Mouse (Mus musculus) limb, embryonic 14.5 days (tissue): Measurements from ENCODE around the gene Esyt2. TPM values are rescaled to one million over a fixed set of nuclear protein-coding genes. Genes with fewer than 3 reads are reported as not detected.
"Not testable (repeated sequence)": the region's sequence is repeated elsewhere in the genome, so short reads cannot be mapped to it uniquely, and the experiment has no call there.

Source experiments
- ATAC-seq: fragments of 200-750 bp; cut with Nextera tagmentation; 2 replicates; pipeline ENCODE4 v1.8.0; 2017; ENCODE audit warnings: low read depth, moderate number of reproducible peaks, moderate TSS enrichment; ENCODE audit not compliant: low FRiP score
- DNase-seq: peaks from one replicate; pipeline ENCODE4 v3.0.0-alpha.2; 2015; ENCODE audit warnings: low spot score
- H3K27ac ChIP-seq: fragments of 300-500 bp; sonication (generic); replicated peaks from 2 replicates; pipeline ENCODE4 v1.5.1; 2014; ENCODE audit warnings: low read depth, mild to moderate bottlenecking, low read length, moderate library complexity, mixed read lengths
- H3K27me3 ChIP-seq: fragments of 300-500 bp; sonication (generic); 2 replicates; pipeline ENCODE4 v1.6.1; 2014; ENCODE audit warnings: low read length, mixed read lengths; ENCODE audit not compliant: control insufficient read depth, insufficient read depth
- H3K36me3 ChIP-seq: fragments of 300-500 bp; sonication (generic); 2 replicates; pipeline ENCODE4 v1.6.1; 2014; ENCODE audit warnings: mild to moderate bottlenecking, low read length, moderate library complexity, mixed read lengths; ENCODE audit not compliant: control insufficient read depth, insufficient read depth
- H3K4me1 ChIP-seq: fragments of 300-500 bp; sonication (generic); 2 replicates; pipeline ENCODE4 v1.6.1; 2014; ENCODE audit warnings: antibody characterized with exemption, low read length, mixed read lengths; ENCODE audit not compliant: control insufficient read depth, insufficient read depth
- H3K4me2 ChIP-seq: fragments of 300-500 bp; sonication (generic); replicated peaks from 2 replicates; pipeline ENCODE4 v1.6.1; 2014; ENCODE audit warnings: low read depth, mild to moderate bottlenecking, low read length, moderate library complexity; ENCODE audit not compliant: severe bottlenecking
- H3K4me3 ChIP-seq: fragments of 300-500 bp; sonication (generic); replicated peaks from 2 replicates; pipeline ENCODE4 v1.5.1; 2014; ENCODE audit warnings: low read length
- H3K9ac ChIP-seq: fragments of 300-500 bp; sonication (generic); 2 replicates; pipeline ENCODE4 v1.6.1; 2014; ENCODE audit warnings: mild to moderate bottlenecking, low read depth, low read length, moderate library complexity; ENCODE audit not compliant: severe bottlenecking
- H3K9me3 ChIP-seq: fragments of 300-500 bp; sonication (generic); 2 replicates; pipeline ENCODE4 v1.6.1; 2016; ENCODE audit warnings: low read length; ENCODE audit not compliant: control insufficient read depth
- POLR2A ChIP-seq: fragments of 200-500 bp; IDR thresholded peaks from 2 replicates; pipeline ENCODE4 v1.8.0; 2012; ENCODE audit warnings: inconsistent platforms, mild to moderate bottlenecking, moderate library complexity, borderline replicate concordance; ENCODE audit not compliant: insufficient read depth, insufficient read length; ENCODE audit errors: extremely low read depth
- WGBS: fragments of 180-500 bp; shearing (Covaris S2); extraction: QIAGEN DNeasy Blood & Tissue Kit; methylation state at CpG from one replicate; pipeline ENCODE4 v1.1.7; 2014; 5-methylcytosine and 5-hydroxymethylcytosine counted together
- polyA plus RNA-seq, 2 experiments: library from polyadenylated mRNA; depleted of rRNA in 1 of 2; stranded (reverse) in 1 of 2; unstranded in 1 of 2; fragments of >200 nt; fragmentation: Nextera tagmentation in 1 of 2; extraction: Ambion mirVana in 1 of 2; gene quantifications; 2 replicates each; pipeline versions ENCODE4 v1.2.1 to v1.2.3; 2012 to 2014

Gene Esyt2
- polyA plus RNA-seq, 2 experiments = 15.9 to 29.7 TPM

DNA sequence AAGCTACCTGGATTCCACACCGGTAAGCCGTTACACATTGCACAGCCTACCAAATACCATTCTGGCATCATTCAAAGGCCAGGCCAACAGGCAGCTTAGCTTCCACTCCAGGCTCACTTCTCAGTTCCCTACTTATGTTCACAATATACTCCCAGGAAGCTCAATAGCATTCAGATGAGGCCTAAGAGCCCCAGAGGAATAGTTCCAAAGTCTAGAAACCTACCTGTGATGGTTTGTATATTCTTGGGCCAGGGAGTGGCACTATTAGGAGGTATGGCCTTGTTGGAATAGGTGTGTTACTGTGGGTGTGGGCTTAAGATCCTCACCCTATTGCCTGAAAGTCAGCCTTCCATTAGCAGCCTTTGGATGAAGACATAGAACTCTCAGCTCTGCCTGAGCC lies 9.9 kb upstream of the Esyt2 start:
- no peak overlapping the region for H3K4me3 ChIP-seq
- H3K27ac ChIP-seq = no peak overlapping the region
- TF ChIP-seq POLR2A = no peak
- WGBS = 98% methylated on average over 2 of the region's 2 CpGs
- no peaks in the 10 kb centered on the region for H3K27me3 ChIP-seq
- no peak overlapping the region for H3K9ac ChIP-seq
- H3K9me3 ChIP-seq = no peaks in the 10 kb centered on the region
- H3K4me2 ChIP-seq = no peak overlapping the region
- H3K4me1 ChIP-seq = no peaks in the 10 kb centered on the region
- DNase-seq = no peak
- H3K36me3 ChIP-seq = no peaks in the 10 kb centered on the region
- ATAC-seq = no peak

DNA sequence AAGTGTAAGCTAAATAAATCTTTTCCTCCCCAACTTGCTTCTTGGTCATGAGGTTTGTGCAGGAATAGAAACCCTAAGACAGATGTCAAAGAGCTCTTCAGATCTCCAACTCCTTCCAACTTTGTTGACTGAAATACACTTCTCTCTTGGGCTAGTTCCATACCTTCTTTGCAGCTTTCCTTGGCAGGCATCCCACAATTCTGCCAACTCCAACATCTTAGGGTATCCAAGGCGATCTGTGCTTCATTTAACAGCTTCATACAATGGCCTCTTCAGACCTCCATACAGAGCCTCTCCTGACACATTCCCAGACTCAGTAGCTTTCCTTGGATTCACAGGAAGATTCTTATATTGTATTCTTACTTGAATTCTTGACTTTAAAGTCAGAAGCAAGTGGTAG lies 7.3 kb upstream of the Esyt2 start:
- WGBS = 53% methylated on average over 1 of the region's 1 CpGs
- H3K9ac ChIP-seq = no peak overlapping the region

DNA sequence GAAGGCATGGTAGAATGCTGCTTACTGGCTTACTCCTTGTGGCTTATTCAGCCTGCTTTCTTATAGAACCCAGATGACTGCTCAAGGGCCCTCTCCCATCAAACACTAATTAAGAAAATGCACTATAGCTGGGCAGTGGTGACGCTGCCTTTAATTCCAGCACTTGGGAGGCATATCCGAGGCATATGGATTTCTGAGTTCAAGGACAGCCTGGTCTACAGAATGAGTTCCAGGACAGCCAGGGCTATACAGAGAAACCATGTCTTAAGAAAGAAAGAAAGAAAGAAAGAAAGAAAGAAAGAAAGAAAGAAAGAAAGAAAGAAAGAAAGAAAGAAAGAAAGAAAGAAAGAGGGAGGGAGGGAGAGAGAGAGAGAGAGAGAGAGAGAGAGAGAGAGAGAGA lies 5.9 kb upstream of the Esyt2 start, which contains the start of gene Gm11027:
TSS of gene Gm11027 (plus strand) at position 301 of the 400 bp plus-strand sequence.
- H3K9me3 ChIP-seq, H3K27me3 ChIP-seq, ATAC-seq, H3K36me3 ChIP-seq, DNase-seq, H3K27ac ChIP-seq, H3K4me2 ChIP-seq, H3K4me3 ChIP-seq, H3K4me1 ChIP-seq, H3K9ac ChIP-seq: not testable (repeated sequence)
- WGBS = 74% methylated on average over 2 of the region's 2 CpGs

More for the DNA sequence above, 7.3 kb upstream of the Esyt2 start:
- Histone ChIP-seq H3K36me3 (no peaks in the 10 kb centered on the region), H3K9me3 (no peaks in the 10 kb centered on the region), H3K4me1 (no peaks in the 10 kb centered on the region), H3K27ac (no peak overlapping the region), H3K27me3 (no peaks in the 10 kb centered on the region), H3K4me2 (no peak overlapping the region), H3K4me3 (no peak overlapping the region)
- ATAC-seq = no peak
- TF ChIP-seq POLR2A = no peak
- DNase-seq = no peak

DNA sequence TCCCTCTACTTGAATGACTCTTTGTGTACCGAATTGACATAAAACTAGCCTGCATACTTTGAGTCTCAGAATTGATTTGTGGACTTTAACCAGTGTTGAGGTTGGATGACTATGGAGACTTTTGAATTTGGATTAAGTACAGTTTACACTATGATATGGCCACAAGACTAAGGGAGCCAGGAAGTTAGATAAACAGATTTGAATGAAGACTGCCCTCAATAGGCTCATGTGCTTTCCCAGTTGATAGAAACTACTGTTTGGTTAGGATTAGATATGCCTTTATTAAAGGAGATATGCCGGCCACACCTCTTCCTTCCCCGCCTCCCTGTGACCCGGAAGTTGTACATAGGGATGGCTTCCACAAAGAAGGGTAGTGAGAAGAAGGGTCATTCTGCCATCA lies 5.4 kb upstream of the Esyt2 start:
- H3K4me2 ChIP-seq = no peak overlapping the region
- ATAC-seq (no peak), DNase-seq (no peak)
- no peak for TF ChIP-seq POLR2A
- H3K4me1 ChIP-seq = no peaks in the 10 kb centered on the region
- no peaks in the 10 kb centered on the region for H3K36me3 ChIP-seq
- H3K9me3 ChIP-seq = no peaks in the 10 kb centered on the region
- WGBS = 83% methylated on average over 4 of the region's 4 CpGs
- no peak overlapping the region for H3K4me3 ChIP-seq
- H3K27ac ChIP-seq = no peak overlapping the region
- no peak overlapping the region for H3K9ac ChIP-seq
- no peaks in the 10 kb centered on the region for H3K27me3 ChIP-seq

DNA sequence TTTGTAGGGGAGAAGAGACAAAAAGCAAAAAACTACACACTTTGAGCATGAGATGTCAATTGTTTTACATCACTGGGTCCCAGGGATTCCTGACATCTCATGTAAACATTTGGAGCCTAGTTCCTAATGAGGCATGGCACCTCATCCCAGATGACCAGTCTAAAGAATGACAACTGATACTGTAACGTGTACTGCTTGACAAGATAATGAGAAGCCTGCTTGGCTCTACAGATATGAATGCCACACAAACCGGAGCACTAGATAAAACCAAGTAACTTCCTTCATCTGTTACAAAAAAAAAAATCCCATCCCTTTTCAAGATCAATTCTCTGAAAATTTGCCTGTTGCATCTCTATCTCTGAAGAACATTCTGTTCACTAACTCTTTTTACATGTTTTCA lies 4.0 kb upstream of the Esyt2 start:
- DNase-seq = no peak
- Histone ChIP-seq H3K4me3 (no peak overlapping the region), H3K4me2 (no peak overlapping the region), H3K27me3 (no peaks in the 10 kb centered on the region), H3K27ac (no peak overlapping the region), H3K9ac (no peak overlapping the region), H3K36me3 (no peaks in the 10 kb centered on the region), H3K9me3 (no peaks in the 10 kb centered on the region), H3K4me1 (no peaks in the 10 kb centered on the region)
- TF ChIP-seq POLR2A = no peak
- WGBS = 72% methylated on average over 2 of the region's 2 CpGs
- ATAC-seq = no peak

DNA sequence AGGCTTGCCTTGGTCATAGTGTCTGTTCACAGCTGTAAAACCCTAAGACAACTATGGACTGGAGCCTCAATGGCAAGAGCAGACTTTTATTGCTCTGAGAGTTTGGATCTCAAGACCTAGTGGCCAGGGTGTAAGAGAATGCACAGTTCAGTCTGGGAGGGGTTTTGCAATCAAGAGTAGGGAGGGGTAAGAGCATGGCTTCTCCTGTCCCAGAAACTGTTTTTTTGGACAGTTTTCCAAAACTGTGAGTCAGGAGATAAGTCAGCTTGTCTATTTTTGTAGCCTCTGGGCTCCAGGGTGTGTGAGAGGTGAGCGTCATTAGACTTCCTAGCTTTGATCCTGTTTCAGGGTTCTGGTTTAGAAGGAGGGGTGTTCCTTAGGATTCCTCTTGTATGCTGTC lies 2.5 kb upstream of the Esyt2 start:
- ATAC-seq (no peak), DNase-seq (no peak)
- no peaks in the 10 kb centered on the region for H3K36me3 ChIP-seq
- WGBS = 57% methylated on average over 1 of the region's 1 CpGs
- H3K9ac ChIP-seq = no peak overlapping the region
- no peak for TF ChIP-seq POLR2A
- H3K27me3 ChIP-seq = no peaks in the 10 kb centered on the region
- 0 out of 2 replicates have a peak, but pooled peaks cover 3% of the 10 kb centered on the region for H3K4me1 ChIP-seq
- no peaks in the 10 kb centered on the region for H3K9me3 ChIP-seq
- no peak overlapping the region for H3K4me2 ChIP-seq
- no peak overlapping the region for H3K4me3 ChIP-seq
- H3K27ac ChIP-seq = no peak overlapping the region
